Mouse (Mus musculus): Measurements from ENCODE around the gene Pih1d1. TPM values are rescaled to one million over a fixed set of nuclear protein-coding genes. Genes with fewer than 3 reads are reported as not detected.

Gene Pih1d1
- polyA plus RNA-seq, 1 experiment from 2014 or later: 107 TPM

DNA sequence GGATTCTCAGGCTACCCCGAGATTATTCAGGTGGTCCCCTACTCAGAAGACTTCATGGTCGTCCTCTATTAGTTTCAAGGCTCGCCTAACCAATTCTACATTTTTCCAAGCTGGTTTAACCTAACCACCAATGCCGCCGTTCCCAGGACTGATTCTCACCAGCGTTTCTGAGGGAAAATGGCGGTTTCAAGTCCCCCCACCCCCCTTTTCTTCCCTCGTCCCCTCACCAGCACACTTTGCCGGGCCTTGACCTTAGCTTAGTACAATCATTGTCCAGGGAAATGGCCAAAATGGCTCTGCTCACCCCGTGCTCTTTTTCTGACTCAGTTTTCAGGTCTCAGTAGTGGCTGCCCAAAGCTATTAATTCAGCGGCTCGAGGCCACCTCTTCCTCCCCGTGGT lies 21.3 kb downstream of the Pih1d1 start:
- Histone ChIP-seq H3K36me3 (no peaks in the 10 kb centered on the region), H3K9ac (no peak overlapping the region), H3K4me2 (0 out of 2 replicates have a peak overlapping the region, but pooled peaks have one; percentile 50), H3K9me3 (replicated peaks) (peaks cover under 1% of the 10 kb centered on the region; the same call in 1 of the 2 replicates), H3K4me3 (replicated peaks) (peak overlapping the region; percentile 22; the same call in 1 of the 2 replicates), H3K27me3 (peaks cover 94% of the 10 kb centered on the region), H3K27ac (no peak overlapping the region), H3K4me1 (peaks cover 23% of the 10 kb centered on the region)
- WGBS: 2% methylated on average over 13 of the region's 13 CpGs
- no peak for ATAC-seq (replicated peaks; ENCODE audit: low FRiP score)

DNA sequence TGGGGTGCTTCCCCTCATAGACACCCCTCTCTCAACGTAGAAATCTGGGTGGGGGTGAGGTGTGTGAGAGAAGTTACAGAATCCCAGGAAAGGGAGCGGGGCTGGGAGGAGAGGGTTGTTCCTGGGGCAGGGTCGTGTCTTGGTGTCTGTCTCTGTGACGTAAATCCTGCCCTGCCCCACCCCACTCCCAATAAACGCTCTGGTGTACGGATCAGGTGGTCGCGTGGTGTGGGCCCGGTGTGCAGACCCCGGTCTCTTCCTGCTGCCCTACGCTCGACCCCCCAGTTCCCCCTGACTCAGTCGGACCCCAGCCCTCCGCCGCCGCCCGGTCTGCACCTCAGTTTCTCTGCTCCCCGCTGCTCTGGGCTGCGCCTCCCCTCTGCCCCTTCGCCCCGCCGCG lies 21.8 kb downstream of the Pih1d1 start:
- H3K4me2 ChIP-seq: peak overlapping the region; percentile 49
- ATAC-seq (replicated peaks; ENCODE audit: low FRiP score): no peak
- no peak overlapping the region for H3K9ac ChIP-seq
- no peaks in the 10 kb centered on the region for H3K36me3 ChIP-seq
- WGBS: 3% methylated on average over 23 of the region's 23 CpGs
- peaks cover 94% of the 10 kb centered on the region for H3K27me3 ChIP-seq
- peaks cover 24% of the 10 kb centered on the region for H3K4me1 ChIP-seq
- peak overlapping the region; percentile 25 for H3K4me3 ChIP-seq (replicated peaks)
- H3K9me3 ChIP-seq (replicated peaks): no peaks in the 10 kb centered on the region
- no peak overlapping the region for H3K27ac ChIP-seq

DNA sequence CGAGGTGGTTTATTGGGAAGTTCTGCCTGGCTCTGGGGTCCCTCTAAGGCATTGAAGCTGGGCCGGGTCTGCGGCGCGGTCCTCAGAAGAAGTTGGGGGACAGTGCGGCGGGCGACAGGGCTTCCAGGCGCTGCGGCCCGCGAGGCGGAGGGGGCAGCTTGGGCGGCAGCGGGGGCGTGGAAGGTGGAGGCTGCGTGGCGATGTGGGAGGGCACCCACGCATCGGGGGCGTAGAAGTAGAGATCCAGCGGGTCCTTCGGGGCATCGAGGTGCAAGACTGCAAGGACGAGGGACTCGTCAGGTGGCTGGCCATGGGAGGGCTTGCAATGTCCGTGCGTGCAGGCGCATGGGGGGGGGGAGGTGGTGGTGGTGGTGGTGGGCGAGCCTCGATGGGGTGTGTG lies 22.3 kb downstream of the Pih1d1 start:
- Histone ChIP-seq H3K27me3 (peaks cover 94% of the 10 kb centered on the region), H3K9ac (no peak overlapping the region), H3K4me3 (replicated peaks) (peak overlapping the region; percentile 25), H3K4me2 (peak overlapping the region; percentile 49), H3K4me1 (peaks cover 28% of the 10 kb centered on the region), H3K27ac (no peak overlapping the region), H3K9me3 (replicated peaks) (no peaks in the 10 kb centered on the region), H3K36me3 (no peaks in the 10 kb centered on the region)
- ATAC-seq (replicated peaks; ENCODE audit: low FRiP score): no peak
- 3% methylated on average over 31 of the region's 31 CpGs for WGBS

DNA sequence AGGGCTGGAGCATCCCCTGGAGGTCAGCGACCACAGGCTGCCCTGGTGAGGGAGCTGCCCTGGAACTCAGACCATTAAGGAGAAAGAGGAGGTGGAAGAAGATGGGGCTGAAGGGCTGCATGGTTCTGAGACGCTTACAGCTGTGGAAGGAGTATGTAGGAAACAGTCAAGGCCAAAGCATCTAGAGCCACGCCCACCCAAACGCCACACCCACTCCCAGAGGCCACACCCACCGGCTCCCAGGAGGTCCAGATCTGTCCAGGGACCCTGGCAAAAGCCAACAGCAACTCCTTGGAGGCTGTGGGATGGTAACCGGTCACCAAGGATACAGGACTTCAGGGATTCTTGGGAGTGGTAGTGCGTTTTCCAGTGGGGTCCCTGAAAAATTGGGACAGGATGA lies 24.4 kb downstream of the Pih1d1 start:
- Histone ChIP-seq H3K27me3 (peaks cover 98% of the 10 kb centered on the region), H3K4me1 (peaks cover 44% of the 10 kb centered on the region), H3K9me3 (replicated peaks) (no peaks in the 10 kb centered on the region), H3K4me2 (no peak overlapping the region), H3K9ac (no peak overlapping the region), H3K27ac (no peak overlapping the region), H3K4me3 (replicated peaks) (no peak overlapping the region), H3K36me3 (no peaks in the 10 kb centered on the region)
- WGBS: 26% methylated on average over 7 of the region's 7 CpGs
- ATAC-seq (replicated peaks; ENCODE audit: low FRiP score): no peak

DNA sequence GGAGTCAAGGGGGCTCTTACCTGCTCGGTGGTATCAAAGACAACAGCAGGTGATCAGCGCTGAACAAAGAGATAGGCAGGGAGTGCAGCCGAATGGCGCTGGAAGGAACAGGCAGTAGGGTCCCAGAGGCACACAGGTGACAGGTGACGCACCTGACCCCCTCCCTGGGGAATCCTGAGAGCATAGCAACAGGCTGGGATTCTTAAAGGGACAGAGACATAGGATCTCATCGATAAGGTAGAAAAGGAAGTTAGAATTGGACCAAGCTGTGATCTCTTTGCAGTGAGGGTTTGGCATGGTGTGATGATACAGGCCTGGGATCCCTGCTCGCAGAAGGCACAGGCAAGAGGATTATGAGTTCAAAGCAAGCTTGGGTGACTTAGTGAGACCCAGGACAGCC lies 25.4 kb downstream of the Pih1d1 start, which contains the start of gene Gfy:
TSS of gene Gfy (minus strand) at position 101 of the 400 bp plus-strand sequence.
- WGBS: 22% methylated on average over 7 of the region's 7 CpGs
- Histone ChIP-seq H3K4me2 (no peak within 1 kb of the TSS), H3K9ac (no peak within 1 kb of the TSS), H3K27me3 (peaks cover 100% of the 10 kb centered on the region), H3K9me3 (replicated peaks) (no peaks in the 10 kb centered on the region), H3K27ac (no peak within 1 kb of the TSS), H3K4me3 (replicated peaks) (no peak within 1 kb of the TSS), H3K4me1 (peaks cover 44% of the 10 kb centered on the region), H3K36me3 (no peaks in the 10 kb centered on the region)
- no peak for ATAC-seq (replicated peaks; ENCODE audit: low FRiP score)

DNA sequence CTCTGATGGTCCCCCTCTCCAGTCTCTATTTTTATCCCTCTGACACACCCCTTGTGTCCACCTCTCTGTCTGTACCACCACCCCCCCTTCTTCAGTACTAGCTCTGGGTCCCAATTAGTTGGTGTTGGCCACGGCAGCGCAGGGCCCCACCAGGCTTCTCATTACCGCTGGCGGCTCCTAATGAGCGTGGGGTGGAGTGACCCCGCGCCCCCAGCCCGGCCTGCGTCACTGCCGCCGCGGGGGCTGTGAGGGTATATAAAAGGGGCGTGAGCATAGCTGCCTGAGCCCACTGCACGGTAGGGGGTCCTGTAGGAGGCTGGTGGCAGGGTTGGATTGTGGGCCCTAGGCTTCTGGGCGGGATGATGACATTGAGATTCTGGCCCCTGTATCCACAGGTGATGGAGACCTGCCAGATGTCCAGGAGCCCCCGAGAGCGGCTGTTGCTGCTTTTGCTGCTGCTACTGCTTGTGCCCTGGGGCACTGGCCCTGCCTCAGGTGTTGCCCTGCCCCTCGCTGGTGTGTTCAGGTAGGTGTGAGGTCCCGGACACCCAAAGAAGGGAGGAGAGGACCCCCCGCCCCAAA lies 26.9 kb downstream of the Pih1d1 start, which contains the start of gene Pth2:
TSS of gene Pth2 (plus strand) at position 100 of the 582 bp plus-strand sequence.
- Histone ChIP-seq H3K27ac (no peak within 1 kb of the TSS), H3K27me3 (peaks cover 99% of the 10 kb centered on the region), H3K4me3 (replicated peaks) (peak within 1 kb of the TSS; percentile 40), H3K4me2 (peak within 1 kb of the TSS; percentile 79), H3K9ac (no peak within 1 kb of the TSS), H3K9me3 (replicated peaks) (no peaks in the 10 kb centered on the region), H3K36me3 (no peaks in the 10 kb centered on the region), H3K4me1 (peaks cover 29% of the 10 kb centered on the region)
- no peak for ATAC-seq (replicated peaks; ENCODE audit: low FRiP score)
- 16% methylated on average over 20 of the region's 20 CpGs for WGBS

DNA sequence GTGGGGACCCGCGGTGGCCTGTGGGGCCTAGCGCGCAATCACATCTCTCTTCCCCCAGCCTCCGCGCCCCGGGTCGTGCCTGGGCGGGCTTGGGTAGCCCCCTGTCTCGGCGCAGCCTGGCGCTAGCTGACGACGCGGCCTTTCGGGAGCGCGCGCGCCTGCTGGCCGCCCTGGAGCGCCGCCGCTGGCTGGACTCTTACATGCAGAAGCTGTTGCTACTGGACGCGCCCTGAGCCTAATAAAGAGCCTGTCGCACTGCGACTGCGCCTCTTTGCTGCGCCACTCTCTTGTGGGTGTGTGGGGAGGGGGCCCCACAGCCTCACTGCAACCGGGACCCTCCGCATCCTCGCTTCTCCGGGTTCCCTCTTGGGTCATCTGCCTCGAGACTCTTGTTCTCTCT lies 27.4 kb downstream of the Pih1d1 start:
- H3K4me1 ChIP-seq: peaks cover 24% of the 10 kb centered on the region
- peak overlapping the region; percentile 79 for H3K4me2 ChIP-seq
- 5% methylated on average over 35 of the region's 35 CpGs for WGBS
- no peaks in the 10 kb centered on the region for H3K36me3 ChIP-seq
- no peak; the same call in 1 of the 2 replicates for ATAC-seq (replicated peaks; ENCODE audit: low FRiP score)
- H3K9ac ChIP-seq: no peak overlapping the region
- H3K9me3 ChIP-seq (replicated peaks): no peaks in the 10 kb centered on the region
- peaks cover 98% of the 10 kb centered on the region for H3K27me3 ChIP-seq
- H3K27ac ChIP-seq: no peak overlapping the region
- H3K4me3 ChIP-seq (replicated peaks): peak overlapping the region; percentile 40

DNA sequence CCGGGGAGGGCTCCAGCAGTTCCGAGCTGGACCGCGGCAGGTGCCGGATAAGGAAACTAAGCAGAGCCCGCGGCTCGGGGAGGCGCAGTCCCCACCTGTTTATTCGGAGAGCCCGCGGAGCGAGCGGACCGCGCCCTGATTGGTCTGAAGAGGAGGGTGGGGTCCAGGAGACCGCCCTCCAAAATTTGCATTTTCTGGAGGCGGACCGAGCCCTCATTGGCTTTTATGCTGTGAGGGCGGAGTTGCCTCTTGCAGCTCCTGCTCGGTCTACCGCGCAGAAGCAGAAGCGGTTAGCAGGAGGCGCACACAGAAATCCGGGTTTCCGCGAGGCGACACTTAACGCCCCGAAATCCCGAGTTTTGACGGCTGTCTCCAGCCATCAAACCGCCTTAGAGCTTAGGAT lies 28.1 kb downstream of the Pih1d1 start:
- peak overlapping the region; percentile 40 for H3K4me3 ChIP-seq (replicated peaks)
- no peaks in the 10 kb centered on the region for H3K36me3 ChIP-seq
- peaks cover 21% of the 10 kb centered on the region for H3K4me1 ChIP-seq
- H3K27me3 ChIP-seq: peaks cover 98% of the 10 kb centered on the region
- H3K9me3 ChIP-seq (replicated peaks): no peaks in the 10 kb centered on the region
- peak overlapping the region; percentile 79 for H3K4me2 ChIP-seq
- H3K9ac ChIP-seq: peak overlapping the region; percentile 31; the same call in 1 of the 2 replicates
- ATAC-seq (replicated peaks; ENCODE audit: low FRiP score): peak; percentile 87
- under 1% methylated on average over 34 of the region's 34 CpGs for WGBS
- peak overlapping the region; percentile 45; the same call in 1 of the 2 replicates for H3K27ac ChIP-seq

DNA sequence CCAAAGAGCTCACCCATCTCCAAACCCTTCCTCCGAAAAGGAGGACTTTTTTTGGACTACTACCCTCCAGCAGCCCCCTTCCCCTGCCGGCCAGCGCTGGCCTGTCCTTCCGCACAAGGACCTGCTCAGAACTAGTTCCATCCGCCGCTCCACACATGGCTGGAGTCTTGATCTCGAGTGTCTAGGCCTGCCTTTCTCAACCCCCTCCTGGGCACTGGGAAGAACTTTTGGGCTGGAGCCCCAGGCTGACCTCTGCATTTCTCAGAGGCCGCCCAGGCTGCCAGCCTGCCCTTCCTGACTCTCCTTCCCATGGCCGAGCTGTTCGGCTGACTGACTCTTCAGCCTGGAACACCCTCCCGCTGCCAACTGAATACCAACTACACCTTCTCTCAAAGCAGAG lies 28.5 kb downstream of the Pih1d1 start:
- 13% methylated on average over 11 of the region's 11 CpGs for WGBS
- peak; percentile 64 for ATAC-seq (replicated peaks; ENCODE audit: low FRiP score)
- Histone ChIP-seq H3K36me3 (no peaks in the 10 kb centered on the region), H3K4me3 (replicated peaks) (peak overlapping the region; percentile 40), H3K9me3 (replicated peaks) (no peaks in the 10 kb centered on the region), H3K4me2 (peak overlapping the region; percentile 79), H3K4me1 (peaks cover 21% of the 10 kb centered on the region), H3K27ac (peak overlapping the region; percentile 45; the same call in 1 of the 2 replicates), H3K9ac (peak overlapping the region; percentile 31; the same call in 1 of the 2 replicates), H3K27me3 (peaks cover 96% of the 10 kb centered on the region)

DNA sequence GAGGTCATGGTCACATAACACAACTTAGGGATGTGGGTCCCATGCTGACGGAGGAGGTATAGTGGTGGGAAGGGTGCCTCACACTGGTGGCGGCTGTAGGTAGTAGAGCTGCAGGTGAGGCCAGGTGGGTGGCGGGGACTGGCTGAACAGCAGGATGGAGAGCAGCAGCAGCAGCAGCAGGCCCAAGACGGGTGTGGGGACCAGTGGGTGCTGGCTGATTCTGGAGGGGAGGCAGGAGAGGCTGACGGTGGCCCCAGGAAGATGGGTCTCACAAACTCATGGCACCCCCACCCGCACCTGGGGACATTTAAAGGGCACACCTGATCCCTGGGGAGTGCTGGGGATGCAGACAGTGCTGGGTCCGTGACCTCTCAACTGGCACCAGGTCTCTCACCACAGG lies 29.6 kb downstream of the Pih1d1 start:
- Histone ChIP-seq H3K9me3 (replicated peaks) (no peaks in the 10 kb centered on the region), H3K36me3 (no peaks in the 10 kb centered on the region), H3K4me3 (replicated peaks) (no peak overlapping the region), H3K4me2 (no peak overlapping the region), H3K9ac (no peak overlapping the region), H3K27ac (no peak overlapping the region), H3K4me1 (peaks cover 21% of the 10 kb centered on the region), H3K27me3 (peaks cover 94% of the 10 kb centered on the region)
- 60% methylated on average over 7 of the region's 7 CpGs for WGBS
- ATAC-seq (replicated peaks; ENCODE audit: low FRiP score): no peak

DNA sequence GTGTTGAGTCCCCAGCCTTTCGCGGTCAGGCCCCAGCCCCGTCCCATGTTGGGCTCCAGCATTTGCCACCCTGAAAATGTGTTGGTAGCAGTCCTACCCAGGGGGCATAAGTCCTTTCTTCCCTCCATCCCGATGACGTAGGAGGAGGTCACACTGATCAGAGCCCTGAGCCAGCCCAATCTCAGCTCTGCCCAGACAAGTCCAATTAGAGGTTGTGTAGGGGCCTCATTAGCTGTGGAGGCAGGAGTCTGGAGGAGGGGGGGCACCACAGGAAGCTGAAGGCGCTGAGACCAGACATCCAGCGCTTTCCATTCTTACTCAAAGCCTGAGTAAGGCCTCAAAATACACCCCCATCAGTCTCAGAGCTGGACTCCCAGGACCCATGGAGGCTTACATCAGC lies 31.8 kb downstream of the Pih1d1 start:
- Histone ChIP-seq H3K4me1 (peaks cover 22% of the 10 kb centered on the region), H3K27ac (no peak overlapping the region), H3K9me3 (replicated peaks) (no peaks in the 10 kb centered on the region), H3K27me3 (peaks cover 87% of the 10 kb centered on the region), H3K4me2 (no peak overlapping the region), H3K9ac (no peak overlapping the region), H3K4me3 (replicated peaks) (no peak overlapping the region), H3K36me3 (no peaks in the 10 kb centered on the region)
- ATAC-seq (replicated peaks; ENCODE audit: low FRiP score): no peak
- 66% methylated on average over 7 of the region's 7 CpGs for WGBS

DNA sequence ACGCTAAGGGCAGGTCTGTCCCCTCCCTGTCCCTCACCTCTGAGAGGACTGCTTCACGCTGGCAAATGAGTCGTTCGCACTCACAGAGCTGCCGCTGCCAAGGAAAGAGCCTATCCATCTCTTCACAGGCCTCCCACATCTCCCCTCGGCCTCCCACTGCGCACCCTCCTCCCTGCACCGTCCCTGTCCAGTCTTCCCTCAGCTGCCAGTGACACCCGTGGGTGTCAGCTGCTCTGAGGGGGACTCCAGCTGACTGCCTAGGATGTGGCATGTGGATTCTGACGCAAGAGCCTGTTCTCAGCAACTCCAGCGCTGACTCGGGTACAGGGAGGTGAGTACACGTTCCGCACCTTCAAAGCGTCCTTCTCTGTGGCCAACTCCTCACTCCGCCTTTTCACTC lies 35.5 kb downstream of the Pih1d1 start:
- Histone ChIP-seq H3K4me3 (replicated peaks) (no peak overlapping the region), H3K27me3 (peaks cover 55% of the 10 kb centered on the region)
- 51% methylated on average over 16 of the region's 16 CpGs for WGBS

More for the DNA sequence above, 35.5 kb downstream of the Pih1d1 start:
- ATAC-seq (replicated peaks; ENCODE audit: low FRiP score): no peak
- Histone ChIP-seq H3K36me3 (no peaks in the 10 kb centered on the region), H3K9me3 (replicated peaks) (no peaks in the 10 kb centered on the region), H3K4me1 (peaks cover 26% of the 10 kb centered on the region), H3K9ac (no peak overlapping the region), H3K4me2 (no peak overlapping the region), H3K27ac (no peak overlapping the region)

Data from kidney, embryonic 15.5 days (tissue).